In the genomic region with DNA sequence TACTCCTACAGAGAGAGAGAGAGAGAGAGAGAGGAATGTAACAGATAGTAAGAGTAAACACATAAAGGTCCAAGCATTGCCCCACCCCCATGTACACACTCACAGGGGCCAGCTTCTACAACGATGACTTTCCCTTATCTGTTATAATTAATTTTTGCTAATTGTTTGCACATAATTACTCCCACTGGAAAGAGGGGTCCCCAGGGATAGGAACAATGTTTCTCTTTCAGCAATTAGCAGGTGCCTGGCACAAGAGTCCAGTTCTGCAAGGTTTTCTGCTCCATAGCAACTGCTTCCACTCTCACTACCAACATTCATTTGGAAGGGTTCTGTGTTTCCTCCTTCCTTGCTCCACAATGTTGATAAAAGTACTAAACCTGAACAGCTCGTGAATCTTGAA, we compare ENCODE assay signal across 21 mouse cellular contexts. TPM values are rescaled to one million over a fixed set of nuclear protein-coding genes. Genes with fewer than 3 reads are reported as not detected.
"Had no signal": no experiment of that assay in that cellular context is flagged by ENCODE, and none has a peak within 500 bp of the region (broad histone marks: within the 10 kb centered on the region; RNA-seq: fewer than 3 reads in every experiment).

No protein-coding gene starts in this region.

- DNase-seq: cerebellum, adult 8-10 months; cerebellum, adult 9-10 months; cerebellum, adult 9-11 months; cerebellum, postnatal 10 days; cerebellum, postnatal 14 days; cerebellum, postnatal 25 days; cerebellum, postnatal 36 days; embryo, embryonic 11 days; forebrain, postnatal 0 days; gastrocnemius, adult 2 months; gastrocnemius, postnatal 10 days; gastrocnemius, postnatal 14 days; gastrocnemius, postnatal 25 days; gastrocnemius, postnatal 36 days; heart, adult 18-20 months; heart, adult 2 months had no signal

RNA-seq across cellular contexts. Expression of a gene that starts 25.6 kb away (rescaled TPM):
- total RNA-seq: common myeloid progenitor, adult 5-6 weeks; forebrain, postnatal 0 days; gastrocnemius, adult 18-20 months; gastrocnemius, adult 2 months; gastrocnemius, adult 8-10 months; gastrocnemius, postnatal 10 days; gastrocnemius, postnatal 14 days; gastrocnemius, postnatal 25 days; gastrocnemius, postnatal 36 days; gastrocnemius, postnatal 4 days; granulocyte monocyte progenitor cell, adult 5-6 weeks; heart, adult 18-20 months; heart, adult 2 months had no signal
